Mouse (Mus musculus) liver, embryonic 11.5 days (tissue): ENCODE measurements around the gene Tmem230. TPM values are rescaled to one million over a fixed set of nuclear protein-coding genes. Genes with fewer than 3 reads are reported as not detected.
"Not testable (repeated sequence)": the region's sequence is repeated elsewhere in the genome, so short reads cannot be mapped to it uniquely, and the experiment has no call there.

ENCODE experiments used
- ATAC-seq: fragments of 200-750 bp; cut with Nextera tagmentation; replicated peaks from 2 replicates; pipeline ENCODE4 v1.8.0; 2017; ENCODE audit warnings: moderate number of reproducible peaks, mild to moderate bottlenecking, moderate TSS enrichment, moderate library complexity; ENCODE audit not compliant: low FRiP score
- DNase-seq: peaks from one replicate; pipeline ENCODE4 v3.0.0-alpha.2; 2017; ENCODE audit warnings: low spot score
- H3K27ac ChIP-seq: fragments of 300-500 bp; sonication (generic); 2 replicates; pipeline ENCODE4 v1.5.1; 2014; ENCODE audit warnings: mild to moderate bottlenecking, low read depth, low read length, control low read depth
- H3K27me3 ChIP-seq: fragments of 300-500 bp; sonication (generic); replicated peaks from 2 replicates; pipeline ENCODE4 v1.6.1; 2014; ENCODE audit warnings: low read length, mixed read lengths; ENCODE audit not compliant: control insufficient read depth, insufficient read depth
- H3K36me3 ChIP-seq: fragments of 300-500 bp; sonication (generic); 2 replicates; pipeline ENCODE4 v1.6.1; 2014; ENCODE audit warnings: mild to moderate bottlenecking, low read length, moderate library complexity, mixed read lengths; ENCODE audit not compliant: control insufficient read depth, insufficient read depth
- H3K4me1 ChIP-seq: fragments of 300-500 bp; sonication (generic); replicated peaks from 2 replicates; pipeline ENCODE4 v1.6.1; 2014; ENCODE audit warnings: low read length, mixed read lengths; ENCODE audit not compliant: control insufficient read depth, insufficient read depth
- H3K4me2 ChIP-seq: fragments of 300-500 bp; sonication (generic); 2 replicates; pipeline ENCODE4 v1.6.1; 2014; ENCODE audit warnings: mild to moderate bottlenecking, control low read depth, moderate library complexity
- H3K4me3 ChIP-seq: fragments of 300-500 bp; sonication (generic); 2 replicates; pipeline ENCODE4 v1.5.1; 2014; ENCODE audit warnings: low read depth, low read length, control low read depth
- H3K9ac ChIP-seq: fragments of 300-500 bp; sonication (generic); 2 replicates; pipeline ENCODE4 v1.6.1; 2014; ENCODE audit warnings: low read depth, low read length, control low read depth
- H3K9me3 ChIP-seq: fragments of 300-500 bp; sonication (generic); 2 replicates; pipeline ENCODE4 v1.6.1; 2016; ENCODE audit warnings: low read length, inconsistent platforms, mixed read lengths; ENCODE audit not compliant: control insufficient read depth
- WGBS: fragments of 180-500 bp; shearing (Covaris S2); extraction: QIAGEN DNeasy Blood & Tissue Kit; methylation state at CpG from one replicate; pipeline ENCODE4 v1.1.7; 2014; 5-methylcytosine and 5-hydroxymethylcytosine counted together
- polyA plus RNA-seq: library from polyadenylated mRNA; unstranded; fragments of >200 nt; fragmentation: Nextera tagmentation; extraction: Ambion mirVana; gene quantifications from 2 replicates; pipeline ENCODE4 v1.2.1, GENCODE M21; 2014

Tmem230 gene
- polyA plus RNA-seq, result 37.9 and 38.2 TPM in 2 replicates

- H3K27me3 ChIP-seq, result no peaks in the 10 kb centered on the region
- H3K4me2 ChIP-seq, result peak within 1 kb of the TSS; percentile 76
- peak within 1 kb of the TSS; percentile 86 for H3K27ac ChIP-seq
- 4% methylated on average over 50 of the region's 50 CpGs for WGBS
- peaks cover 22% of the 10 kb centered on the region for H3K36me3 ChIP-seq
- no peaks in the 10 kb centered on the region for H3K9me3 ChIP-seq
- H3K4me1 ChIP-seq, result peaks cover 22% of the 10 kb centered on the region
- peak; percentile 89 for DNase-seq
- peak within 1 kb of the TSS; percentile 73 for H3K9ac ChIP-seq
- ATAC-seq, result peak; percentile 87
- H3K4me3 ChIP-seq, result peak within 1 kb of the TSS; percentile 55
Measured at GRCm38 (mm10) chr2:132247539-132248313, at the start of gene Tmem230. TSS of gene Tmem230 (minus strand) at chr2:132247807.

- Histone ChIP-seq H3K27me3 (no peaks in the 10 kb centered on the region), H3K36me3 (peaks cover 7% of the 10 kb centered on the region; the same call in 1 of the 2 replicates), H3K4me2 (no peak overlapping the region), H3K9me3 (no peaks in the 10 kb centered on the region), H3K27ac (no peak overlapping the region), H3K9ac (no peak overlapping the region), H3K4me3 (no peak overlapping the region), H3K4me1 (peaks cover 26% of the 10 kb centered on the region)
- no peak for ATAC-seq
- no peak for DNase-seq
- WGBS, result 69% methylated on average over 10 of the region's 10 CpGs
Measured at GRCm38 (mm10) chr2:132293694-132294450, 46.3 kb upstream of the Tmem230 start.

GRCm38 (mm10) chr2:132292083-132292482, 44.5 kb upstream of the Tmem230 start:
- H3K4me2 ChIP-seq, result no peak overlapping the region
- DNase-seq (no peak), ATAC-seq (no peak)
- H3K27ac ChIP-seq, result no peak overlapping the region
- peaks cover 26% of the 10 kb centered on the region for H3K4me1 ChIP-seq
- no peak overlapping the region for H3K4me3 ChIP-seq
- no peaks in the 10 kb centered on the region; the same call in 1 of the 2 replicates for H3K36me3 ChIP-seq
- WGBS, result 18% methylated on average over 4 of the region's 4 CpGs
- no peaks in the 10 kb centered on the region for H3K27me3 ChIP-seq
- no peak overlapping the region for H3K9ac ChIP-seq
- H3K9me3 ChIP-seq, result no peaks in the 10 kb centered on the region

GRCm38 (mm10) chr2:132291265-132291664, 43.7 kb upstream of the Tmem230 start:
- Histone ChIP-seq H3K4me2 (no peak overlapping the region), H3K36me3 (no peaks in the 10 kb centered on the region; the same call in 1 of the 2 replicates), H3K4me3 (no peak overlapping the region), H3K9ac (no peak overlapping the region), H3K4me1 (peaks cover 26% of the 10 kb centered on the region), H3K27ac (no peak overlapping the region), H3K9me3 (no peaks in the 10 kb centered on the region), H3K27me3 (no peaks in the 10 kb centered on the region)
- DNase-seq, result no peak
- WGBS, result 83% methylated on average over 3 of the region's 3 CpGs
- ATAC-seq, result no peak

GRCm38 (mm10) chr2:132290808-132291207, 43.2 kb upstream of the Tmem230 start:
- no peak for ATAC-seq
- Histone ChIP-seq H3K36me3 (no peaks in the 10 kb centered on the region; the same call in 1 of the 2 replicates), H3K9me3 (no peaks in the 10 kb centered on the region), H3K27me3 (no peaks in the 10 kb centered on the region), H3K4me3 (no peak overlapping the region), H3K27ac (no peak overlapping the region), H3K9ac (no peak overlapping the region), H3K4me2 (no peak overlapping the region), H3K4me1 (peaks cover 26% of the 10 kb centered on the region)
- no peak for DNase-seq
- 77% methylated on average over 6 of the region's 6 CpGs for WGBS

- not testable (repeated sequence) for H3K36me3 ChIP-seq, DNase-seq, H3K9me3 ChIP-seq, H3K9ac ChIP-seq, ATAC-seq, H3K27me3 ChIP-seq, H3K27ac ChIP-seq, H3K4me2 ChIP-seq, H3K4me3 ChIP-seq
- 38% methylated on average over 5 of the region's 7 CpGs for WGBS
- H3K4me1 ChIP-seq, result peaks cover 37% of the 10 kb centered on the region
Measured at GRCm38 (mm10) chr2:132289213-132289612, 41.6 kb upstream of the Tmem230 start.

- no peak overlapping the region for H3K27ac ChIP-seq
- 89% methylated on average over 9 of the region's 9 CpGs for whole genome bisulfite sequencing
- H3K9ac ChIP-seq, result no peak overlapping the region
- peaks cover 48% of the 10 kb centered on the region for H3K4me1 ChIP-seq
- H3K36me3 ChIP-seq, result no peaks in the 10 kb centered on the region
- H3K4me2 ChIP-seq, result no peak overlapping the region
- H3K9me3 ChIP-seq, result no peaks in the 10 kb centered on the region
- DNase-seq (no peak), ATAC-seq (no peak)
- no peaks in the 10 kb centered on the region for H3K27me3 ChIP-seq
- H3K4me3 ChIP-seq, result no peak overlapping the region
Measured at GRCm38 (mm10) chr2:132286376-132287076, 38.9 kb upstream of the Tmem230 start.

- WGBS, result 73% methylated on average over 5 of the region's 5 CpGs
- DNase-seq, ATAC-seq: not testable (repeated sequence)
Measured at GRCm38 (mm10) chr2:132285722-132286121, 38.1 kb upstream of the Tmem230 start.

More at GRCm38 (mm10) chr2:132285722-132286121, 38.1 kb upstream of the Tmem230 start:
- H3K4me3 ChIP-seq, H3K4me2 ChIP-seq, H3K36me3 ChIP-seq, H3K9ac ChIP-seq, H3K9me3 ChIP-seq, H3K27me3 ChIP-seq: not testable (repeated sequence)
- Histone ChIP-seq H3K27ac (peak overlapping the region; percentile 29; the same call in 1 of the 2 replicates), H3K4me1 (peaks cover 42% of the 10 kb centered on the region)
